Mouse (Mus musculus) heart, adult 2 months (tissue): ENCODE results near the gene Slc16a10.

ENCODE experiments used
- CTCF ChIP-seq: fragments of 200-600 bp; IDR thresholded peaks from 2 replicates; pipeline ENCODE4 v1.8.1; 2022; ENCODE audit warnings: antibody characterized with exemption, mild to moderate bottlenecking, moderate library complexity
- EP300 ChIP-seq: fragments of 200-500 bp; IDR thresholded peaks from 2 replicates; pipeline ENCODE4 v1.6.1; 2011; ENCODE audit warnings: low read depth, low read length, control low read depth; ENCODE audit not compliant: insufficient read depth
- POLR2A ChIP-seq: fragments of 200-500 bp; IDR thresholded peaks from 2 replicates; pipeline ENCODE4 v1.6.1; 2011; ENCODE audit warnings: mild to moderate bottlenecking, low read depth, low read length, control low read depth; ENCODE audit not compliant: insufficient read depth

- peak; percentile 42 for TF ChIP-seq CTCF
- TF ChIP-seq EP300: 0 out of 2 replicates have a peak, but pooled peaks have one; percentile 19
- peak; percentile 72; the same call in 1 of the 2 replicates for TF ChIP-seq POLR2A
Measured at GRCm38 (mm10) chr10:40024554-40025428, 117.3 kb downstream of the Slc16a10 start, which contains the start of gene Mfsd4b1.
